Mouse (Mus musculus) forebrain, embryonic 15.5 days (tissue): ENCODE measurements around the gene Mga. TPM values are rescaled to one million over a fixed set of nuclear protein-coding genes. Genes with fewer than 3 reads are reported as not detected.
A peak's percentile ranks its signal among the peaks of the same experiment; 100 is the strongest.

Experiments used
- ATAC-seq: fragments of 200-750 bp; cut with Nextera tagmentation; replicated peaks from 2 replicates; pipeline ENCODE4 v1.8.0; 2017; ENCODE audit warnings: mild to moderate bottlenecking, moderate TSS enrichment, moderate library complexity
- H3K27ac ChIP-seq: fragments of 300-500 bp; sonication (generic); replicated peaks from 2 replicates; pipeline ENCODE4 v1.5.1; 2015; ENCODE audit warnings: mild to moderate bottlenecking, inconsistent platforms
- H3K27me3 ChIP-seq: fragments of 300-500 bp; sonication (generic); 2 replicates; pipeline ENCODE4 v1.6.1; 2015; ENCODE audit warnings: inconsistent platforms
- H3K36me3 ChIP-seq: fragments of 300-500 bp; sonication (generic); 2 replicates; pipeline ENCODE4 v1.6.1; 2015; ENCODE audit warnings: mild to moderate bottlenecking, inconsistent platforms
- H3K4me1 ChIP-seq: fragments of 300-500 bp; sonication (generic); 2 replicates; pipeline ENCODE4 v1.6.1; 2015; ENCODE audit warnings: inconsistent platforms
- H3K4me2 ChIP-seq: fragments of 300-500 bp; sonication (generic); replicated peaks from 2 replicates; pipeline ENCODE4 v1.6.1; 2015; ENCODE audit warnings: mild to moderate bottlenecking, inconsistent platforms
- H3K4me3 ChIP-seq: fragments of 300-500 bp; sonication (generic); 2 replicates; pipeline ENCODE4 v1.5.1; 2015; ENCODE audit warnings: mild to moderate bottlenecking, inconsistent platforms
- H3K9ac ChIP-seq: fragments of 300-500 bp; sonication (generic); replicated peaks from 2 replicates; pipeline ENCODE4 v1.6.1; 2015; ENCODE audit warnings: mild to moderate bottlenecking, inconsistent platforms
- H3K9me3 ChIP-seq: fragments of 300-500 bp; sonication (generic); 2 replicates; pipeline ENCODE4 v1.6.1; 2016; ENCODE audit warnings: inconsistent platforms
- WGBS: fragments of 180-500 bp; shearing (Covaris S2); methylation state at CpG from one replicate; pipeline ENCODE4 v1.1.7; 2015; ENCODE audit warnings: mixed read lengths; 5-methylcytosine and 5-hydroxymethylcytosine counted together
- microRNA-seq: library from miRNA; unstranded; fragments of <30 nt; microRNA quantifications from one replicate; pipeline ENCODE4, GENCODE M21; 2016
- polyA plus RNA-seq: library from polyadenylated mRNA; unstranded; fragments of >200 nt; fragmentation: Nextera tagmentation; extraction: Ambion mirVana; gene quantifications from 2 replicates; pipeline ENCODE4 v1.2.1, GENCODE M21; 2015

The Mga gene
- polyA plus RNA-seq, 1 experiment from 2014 or later: 28.0 TPM

GRCm38 (mm10) chr2:120011462-120012200 lies 114.6 kb downstream of the Mga start:
- Histone ChIP-seq H3K9ac (no peak overlapping the region), H3K27ac (no peak overlapping the region), H3K4me2 (no peak overlapping the region), H3K36me3 (peaks cover 5% of the 10 kb centered on the region; the same call in 1 of the 2 replicates), H3K4me3 (no peak overlapping the region), H3K4me1 (no peaks in the 10 kb centered on the region), H3K9me3 (no peaks in the 10 kb centered on the region), H3K27me3 (no peaks in the 10 kb centered on the region)
- WGBS: 81% methylated on average over 8 of the region's 8 CpGs
- 0 out of 2 replicates have a peak, but pooled peaks have one; percentile 29 for ATAC-seq

- no peaks in the 10 kb centered on the region for H3K27me3 ChIP-seq
- 90% methylated on average over 13 of the region's 13 CpGs for WGBS
- H3K4me3 ChIP-seq: no peak overlapping the region
- H3K4me2 ChIP-seq: no peak overlapping the region
- H3K36me3 ChIP-seq: peaks cover 14% of the 10 kb centered on the region; the same call in 1 of the 2 replicates
- no peaks in the 10 kb centered on the region for H3K9me3 ChIP-seq
- H3K4me1 ChIP-seq: no peaks in the 10 kb centered on the region
- H3K27ac ChIP-seq: no peak overlapping the region
- H3K9ac ChIP-seq: no peak overlapping the region
- ATAC-seq: no peak
Observed at GRCm38 (mm10) chr2:120012924-120013323, 115.9 kb downstream of the Mga start.

GRCm38 (mm10) chr2:120013831-120014486 lies 116.9 kb downstream of the Mga start:
- H3K27me3 ChIP-seq: no peaks in the 10 kb centered on the region
- H3K4me3 ChIP-seq: no peak overlapping the region
- no peaks in the 10 kb centered on the region for H3K9me3 ChIP-seq
- peaks cover 25% of the 10 kb centered on the region for H3K36me3 ChIP-seq
- no peak for ATAC-seq
- H3K9ac ChIP-seq: no peak overlapping the region
- H3K4me1 ChIP-seq: no peaks in the 10 kb centered on the region
- H3K4me2 ChIP-seq: no peak overlapping the region
- WGBS: 94% methylated on average over 2 of the region's 2 CpGs
- H3K27ac ChIP-seq: no peak overlapping the region

- Histone ChIP-seq H3K27me3 (no peaks in the 10 kb centered on the region), H3K4me2 (no peak overlapping the region), H3K4me1 (no peaks in the 10 kb centered on the region), H3K36me3 (peaks cover 43% of the 10 kb centered on the region), H3K9me3 (no peaks in the 10 kb centered on the region), H3K27ac (no peak overlapping the region), H3K4me3 (no peak overlapping the region), H3K9ac (no peak overlapping the region)
- 93% methylated on average over 4 of the region's 4 CpGs for WGBS
- ATAC-seq: no peak
Observed at GRCm38 (mm10) chr2:120015882-120016281, 118.9 kb downstream of the Mga start.

GRCm38 (mm10) chr2:120017599-120017998 lies 120.6 kb downstream of the Mga start:
- Histone ChIP-seq H3K4me2 (no peak overlapping the region), H3K9ac (no peak overlapping the region), H3K4me3 (no peak overlapping the region), H3K9me3 (no peaks in the 10 kb centered on the region), H3K27ac (no peak overlapping the region), H3K4me1 (no peaks in the 10 kb centered on the region), H3K27me3 (no peaks in the 10 kb centered on the region), H3K36me3 (peaks cover 59% of the 10 kb centered on the region)
- WGBS: 87% methylated on average over 12 of the region's 12 CpGs
- ATAC-seq: no peak

Small RNAs within 50 kb of the gene (microRNA-seq; reads per million reads assigned to microRNA genes)
- gene Mir7665: not detected

Other genes with a start within 250 kb of the Mga start
- gene Ndufaf1, start 234.4 kb upstream of the Mga start, polyA plus RNA-seq: 36.0 and 36.4 TPM in 2 replicates
- gene Rtf1, start 222.2 kb upstream of the Mga start, polyA plus RNA-seq: 73.7 and 80.4 TPM in 2 replicates
- gene Itpka, start 154.9 kb upstream of the Mga start, polyA plus RNA-seq: 0.63 and 1.3 TPM in 2 replicates
- 0.33 and 0.51 TPM in 2 replicates for gene Ltk, start 136.8 kb upstream of the Mga start, polyA plus RNA-seq
- gene Rpap1, start 109.7 kb upstream of the Mga start, polyA plus RNA-seq: 21.5 and 21.6 TPM in 2 replicates
- gene Tyro3, start 99.5 kb upstream of the Mga start, polyA plus RNA-seq: 15.9 and 17.9 TPM in 2 replicates
- 5.4 and 5.5 TPM in 2 replicates for gene Mapkbp1, start 75.5 kb downstream of the Mga start, polyA plus RNA-seq
- 19.1 and 19.6 TPM in 2 replicates for gene Jmjd7, start 130.3 kb downstream of the Mga start, polyA plus RNA-seq
- gene Gm28042, start 130.3 kb downstream of the Mga start, polyA plus RNA-seq: 5.0 and 5.1 TPM in 2 replicates
- 2.0 and 2.3 TPM in 2 replicates for gene Pla2g4b, start 136.2 kb downstream of the Mga start, polyA plus RNA-seq